Mouse (Mus musculus): ENCODE results near the gene Dennd2c. TPM values are rescaled to one million over a fixed set of nuclear protein-coding genes. Genes with fewer than 3 reads are reported as not detected.

Dennd2c gene
- polyA plus RNA-seq, 1 experiment from 2014 or later: 5.8 TPM

GRCm38 (mm10) chr3:103076476-103076875 lies 25.9 kb upstream of the Dennd2c start:
- no peaks in the 10 kb centered on the region for H3K4me1 ChIP-seq (ENCODE audit: control insufficient read depth, insufficient read depth, low read length)
- H3K9me3 ChIP-seq (replicated peaks; ENCODE audit: control insufficient read depth, low read length): no peaks in the 10 kb centered on the region
- ATAC-seq (replicated peaks; ENCODE audit: extremely low read depth, insufficient read depth, low FRiP score): no peak
- WGBS: 82% methylated on average over 9 of the region's 9 CpGs
- no peaks in the 10 kb centered on the region for H3K27me3 ChIP-seq (ENCODE audit: control insufficient read depth, insufficient read depth, low read length)
- no peak overlapping the region for H3K9ac ChIP-seq (ENCODE audit: low read length)
- H3K4me2 ChIP-seq (ENCODE audit: low read depth, low read length): no peak overlapping the region
- no peak overlapping the region for H3K4me3 ChIP-seq (ENCODE audit: low read length)
- no peaks in the 10 kb centered on the region for H3K36me3 ChIP-seq (ENCODE audit: control insufficient read depth, insufficient read depth)
- H3K27ac ChIP-seq (ENCODE audit: low read length): no peak overlapping the region

GRCm38 (mm10) chr3:103079301-103079700 lies 23.1 kb upstream of the Dennd2c start:
- Histone ChIP-seq H3K27ac (ENCODE audit: low read length) (no peak overlapping the region), H3K27me3 (ENCODE audit: control insufficient read depth, insufficient read depth, low read length) (no peaks in the 10 kb centered on the region), H3K4me2 (ENCODE audit: low read depth, low read length) (no peak overlapping the region), H3K36me3 (ENCODE audit: control insufficient read depth, insufficient read depth) (no peaks in the 10 kb centered on the region), H3K9ac (ENCODE audit: low read length) (no peak overlapping the region), H3K4me3 (ENCODE audit: low read length) (no peak overlapping the region), H3K9me3 (replicated peaks; ENCODE audit: control insufficient read depth, low read length) (no peaks in the 10 kb centered on the region), H3K4me1 (ENCODE audit: control insufficient read depth, insufficient read depth, low read length) (peaks cover 3% of the 10 kb centered on the region)
- WGBS: 63% methylated on average over 9 of the region's 9 CpGs
- ATAC-seq (replicated peaks; ENCODE audit: extremely low read depth, insufficient read depth, low FRiP score): peak; percentile 49; the same call in 1 of the 2 replicates

GRCm38 (mm10) chr3:103081051-103081450 lies 21.4 kb upstream of the Dennd2c start:
- Histone ChIP-seq H3K27ac (ENCODE audit: low read length) (no peak overlapping the region), H3K4me1 (ENCODE audit: control insufficient read depth, insufficient read depth, low read length) (peaks cover 3% of the 10 kb centered on the region), H3K36me3 (ENCODE audit: control insufficient read depth, insufficient read depth) (no peaks in the 10 kb centered on the region), H3K4me2 (ENCODE audit: low read depth, low read length) (no peak overlapping the region), H3K4me3 (ENCODE audit: low read length) (no peak overlapping the region), H3K9ac (ENCODE audit: low read length) (no peak overlapping the region), H3K27me3 (ENCODE audit: control insufficient read depth, insufficient read depth, low read length) (no peaks in the 10 kb centered on the region), H3K9me3 (replicated peaks; ENCODE audit: control insufficient read depth, low read length) (no peaks in the 10 kb centered on the region)
- ATAC-seq (replicated peaks; ENCODE audit: extremely low read depth, insufficient read depth, low FRiP score): 0 out of 2 replicates have a peak, but pooled peaks have one; percentile 34
- WGBS: 41% methylated on average over 11 of the region's 11 CpGs

- H3K4me3 ChIP-seq (ENCODE audit: low read length): no peak overlapping the region
- no peaks in the 10 kb centered on the region for H3K36me3 ChIP-seq (ENCODE audit: control insufficient read depth, insufficient read depth)
- no peak overlapping the region for H3K4me2 ChIP-seq (ENCODE audit: low read depth, low read length)
- no peaks in the 10 kb centered on the region for H3K27me3 ChIP-seq (ENCODE audit: control insufficient read depth, insufficient read depth, low read length)
- no peak for ATAC-seq (replicated peaks; ENCODE audit: extremely low read depth, insufficient read depth, low FRiP score)
- peaks cover 3% of the 10 kb centered on the region for H3K4me1 ChIP-seq (ENCODE audit: control insufficient read depth, insufficient read depth, low read length)
- WGBS: 78% methylated on average over 17 of the region's 17 CpGs
- H3K9me3 ChIP-seq (replicated peaks; ENCODE audit: control insufficient read depth, low read length): no peaks in the 10 kb centered on the region
- no peak overlapping the region for H3K27ac ChIP-seq (ENCODE audit: low read length)
- no peak overlapping the region for H3K9ac ChIP-seq (ENCODE audit: low read length)
These were observed 20.4 kb upstream of the Dennd2c start for GRCm38 (mm10) chr3:103081861-103082453.

- H3K9me3 ChIP-seq (replicated peaks; ENCODE audit: control insufficient read depth, low read length): no peaks in the 10 kb centered on the region
- no peak overlapping the region for H3K4me2 ChIP-seq (ENCODE audit: low read depth, low read length)
- H3K27ac ChIP-seq (ENCODE audit: low read length): no peak overlapping the region; the same call in 1 of the 2 replicates
- H3K4me3 ChIP-seq (ENCODE audit: low read length): no peak overlapping the region
- H3K27me3 ChIP-seq (ENCODE audit: control insufficient read depth, insufficient read depth, low read length): no peaks in the 10 kb centered on the region
- WGBS: 49% methylated on average over 5 of the region's 5 CpGs
- peaks cover 3% of the 10 kb centered on the region for H3K4me1 ChIP-seq (ENCODE audit: control insufficient read depth, insufficient read depth, low read length)
- no peaks in the 10 kb centered on the region for H3K36me3 ChIP-seq (ENCODE audit: control insufficient read depth, insufficient read depth)
- ATAC-seq (replicated peaks; ENCODE audit: extremely low read depth, insufficient read depth, low FRiP score): no peak
- H3K9ac ChIP-seq (ENCODE audit: low read length): no peak overlapping the region
These were observed 19.6 kb upstream of the Dennd2c start for GRCm38 (mm10) chr3:103082761-103083160.

GRCm38 (mm10) chr3:103085986-103086385 lies 16.4 kb upstream of the Dennd2c start:
- Histone ChIP-seq H3K27ac (ENCODE audit: low read length) (no peak overlapping the region), H3K4me3 (ENCODE audit: low read length) (no peak overlapping the region), H3K36me3 (ENCODE audit: control insufficient read depth, insufficient read depth) (no peaks in the 10 kb centered on the region), H3K9me3 (replicated peaks; ENCODE audit: control insufficient read depth, low read length) (no peaks in the 10 kb centered on the region), H3K9ac (ENCODE audit: low read length) (no peak overlapping the region), H3K4me2 (ENCODE audit: low read depth, low read length) (no peak overlapping the region), H3K27me3 (ENCODE audit: control insufficient read depth, insufficient read depth, low read length) (no peaks in the 10 kb centered on the region), H3K4me1 (ENCODE audit: control insufficient read depth, insufficient read depth, low read length) (peaks cover 3% of the 10 kb centered on the region)
- ATAC-seq (replicated peaks; ENCODE audit: extremely low read depth, insufficient read depth, low FRiP score): no peak
- 68% methylated on average over 3 of the region's 3 CpGs for WGBS

GRCm38 (mm10) chr3:103091753-103092152 lies 10.7 kb upstream of the Dennd2c start:
- 75% methylated on average over 2 of the region's 2 CpGs for WGBS
- Histone ChIP-seq H3K9me3 (replicated peaks; ENCODE audit: control insufficient read depth, low read length) (no peaks in the 10 kb centered on the region), H3K36me3 (ENCODE audit: control insufficient read depth, insufficient read depth) (no peaks in the 10 kb centered on the region), H3K4me2 (ENCODE audit: low read depth, low read length) (no peak overlapping the region), H3K4me1 (ENCODE audit: control insufficient read depth, insufficient read depth, low read length) (no peaks in the 10 kb centered on the region), H3K27me3 (ENCODE audit: control insufficient read depth, insufficient read depth, low read length) (no peaks in the 10 kb centered on the region), H3K27ac (ENCODE audit: low read length) (no peak overlapping the region), H3K4me3 (ENCODE audit: low read length) (no peak overlapping the region), H3K9ac (ENCODE audit: low read length) (no peak overlapping the region)
- ATAC-seq (replicated peaks; ENCODE audit: extremely low read depth, insufficient read depth, low FRiP score): peak; percentile 67; the same call in 1 of the 2 replicates

- 72% methylated on average over 23 of the region's 23 CpGs for WGBS
- H3K9me3 ChIP-seq (replicated peaks; ENCODE audit: control insufficient read depth, low read length): no peaks in the 10 kb centered on the region
- H3K27ac ChIP-seq (ENCODE audit: low read length): no peak overlapping the region
- no peak overlapping the region for H3K9ac ChIP-seq (ENCODE audit: low read length)
- H3K4me2 ChIP-seq (ENCODE audit: low read depth, low read length): no peak overlapping the region
- no peak for ATAC-seq (replicated peaks; ENCODE audit: extremely low read depth, insufficient read depth, low FRiP score)
- no peaks in the 10 kb centered on the region for H3K27me3 ChIP-seq (ENCODE audit: control insufficient read depth, insufficient read depth, low read length)
- peaks cover 4% of the 10 kb centered on the region for H3K4me1 ChIP-seq (ENCODE audit: control insufficient read depth, insufficient read depth, low read length)
- H3K36me3 ChIP-seq (ENCODE audit: control insufficient read depth, insufficient read depth): no peaks in the 10 kb centered on the region
- H3K4me3 ChIP-seq (ENCODE audit: low read length): no peak overlapping the region
These were observed 3.7 kb upstream of the Dennd2c start for GRCm38 (mm10) chr3:103098662-103099061.

GRCm38 (mm10) chr3:103099667-103100066 lies 2.7 kb upstream of the Dennd2c start:
- H3K9me3 ChIP-seq (replicated peaks; ENCODE audit: control insufficient read depth, low read length): no peaks in the 10 kb centered on the region
- no peaks in the 10 kb centered on the region for H3K36me3 ChIP-seq (ENCODE audit: control insufficient read depth, insufficient read depth)
- 77% methylated on average over 6 of the region's 6 CpGs for WGBS
- H3K27me3 ChIP-seq (ENCODE audit: control insufficient read depth, insufficient read depth, low read length): no peaks in the 10 kb centered on the region
- H3K27ac ChIP-seq (ENCODE audit: low read length): no peak overlapping the region
- no peak overlapping the region for H3K9ac ChIP-seq (ENCODE audit: low read length)
- no peak overlapping the region for H3K4me3 ChIP-seq (ENCODE audit: low read length)
- H3K4me2 ChIP-seq (ENCODE audit: low read depth, low read length): no peak overlapping the region
- peaks cover 4% of the 10 kb centered on the region for H3K4me1 ChIP-seq (ENCODE audit: control insufficient read depth, insufficient read depth, low read length)
- ATAC-seq (replicated peaks; ENCODE audit: extremely low read depth, insufficient read depth, low FRiP score): no peak
